Mouse (Mus musculus) layer of hippocampus, postnatal 10 days (tissue): Measurements from ENCODE around the gene Alpk1. TPM values are rescaled to one million over a fixed set of nuclear protein-coding genes. Genes with fewer than 3 reads are reported as not detected.

Source experiments
- DNase-seq, 2 experiments: peaks; one replicate each; pipeline ENCODE4 v3.0.0; 2021; ENCODE audit warnings: low spot score in 2 of 2
- total RNA-seq, 2 experiments: library from RNA; stranded (reverse); gene quantifications; 2 replicates each; pipeline ENCODE4 v1.2.3; 2021

The Alpk1 gene
- total RNA-seq, 2 experiments from 2014 or later: 7.9 to 9.2 TPM

- DNase-seq: no peak
These were observed 83.8 kb downstream of the Alpk1 start for GRCm38 (mm10) chr3:127696541-127696940.

- DNase-seq: peak in 1 of 2 experiments; percentile 19
These were observed 85.2 kb downstream of the Alpk1 start for GRCm38 (mm10) chr3:127694802-127695771.

GRCm38 (mm10) chr3:127691230-127691629 is 89.1 kb downstream of the Alpk1 start:
- DNase-seq: no peak

- DNase-seq: no peak
These were observed 100.6 kb downstream of the Alpk1 start for GRCm38 (mm10) chr3:127679703-127680102.

- DNase-seq: no peak
These were observed 118.4 kb downstream of the Alpk1 start for GRCm38 (mm10) chr3:127661646-127662531.

- no peak for DNase-seq
These were observed 119.6 kb downstream of the Alpk1 start for GRCm38 (mm10) chr3:127660712-127661111.

- no peak for DNase-seq
These were observed 128.3 kb downstream of the Alpk1 start for GRCm38 (mm10) chr3:127651742-127652653.

- peak in 1 of 2 experiments; percentile 22 for DNase-seq
These were observed 134.0 kb downstream of the Alpk1 start for GRCm38 (mm10) chr3:127646156-127646825.

- no peak for DNase-seq
These were observed 138.1 kb downstream of the Alpk1 start for GRCm38 (mm10) chr3:127642211-127642610.

- DNase-seq: no peak
These were observed 139.3 kb downstream of the Alpk1 start for GRCm38 (mm10) chr3:127640762-127641700.

- peak; percentile 66 to 71 for DNase-seq
These were observed 140.2 kb downstream of the Alpk1 start for GRCm38 (mm10) chr3:127639875-127640761.

- no peak for DNase-seq
These were observed 145.4 kb downstream of the Alpk1 start for GRCm38 (mm10) chr3:127634984-127635349.

GRCm38 (mm10) chr3:127634101-127634983 is 146.0 kb downstream of the Alpk1 start:
- DNase-seq: peak; percentile 78 to 88

GRCm38 (mm10) chr3:127633080-127634032 is 147.0 kb downstream of the Alpk1 start, which contains the start of gene Neurog2:
Gene Neurog2 (plus strand): TSS chr3:127633135.
- peak in 1 of 2 experiments; percentile 49 for DNase-seq

- DNase-seq: peak; percentile 36 to 53
These were observed 147.8 kb downstream of the Alpk1 start for GRCm38 (mm10) chr3:127632531-127632930.

- DNase-seq: no peak
These were observed 148.7 kb downstream of the Alpk1 start for GRCm38 (mm10) chr3:127631582-127631981.
